Mouse (Mus musculus): ENCODE data around the gene Sult2b1.

Gene Sult2b1

GRCm38 (mm10) chr7:45711316-45712021 is 73.0 kb downstream of the Sult2b1 start:
- in situ Hi-C loops (cut with MboI): no loop called here

GRCm38 (mm10) chr7:45710477-45711191 is 73.8 kb downstream of the Sult2b1 start:
- in situ Hi-C loops (cut with MboI): no loop called here

- in situ Hi-C loops (cut with MboI): no loop called here
Observed at GRCm38 (mm10) chr7:45709677-45710355, 74.7 kb downstream of the Sult2b1 start.

GRCm38 (mm10) chr7:45709036-45709435 is 75.4 kb downstream of the Sult2b1 start:
- in situ Hi-C loops (cut with MboI): no loop called here

- in situ Hi-C loops (cut with MboI): no loop called here
Observed at GRCm38 (mm10) chr7:45708221-45708761, 76.2 kb downstream of the Sult2b1 start.

GRCm38 (mm10) chr7:45707375-45707967 is 77.0 kb downstream of the Sult2b1 start:
- in situ Hi-C loops (cut with MboI): no loop called here

- in situ Hi-C loops (cut with MboI): no loop called here
Observed at GRCm38 (mm10) chr7:45706721-45707241, 77.7 kb downstream of the Sult2b1 start.

- in situ Hi-C loops (cut with MboI): no loop called here
Observed at GRCm38 (mm10) chr7:45705873-45706281, 78.6 kb downstream of the Sult2b1 start.

- in situ Hi-C loops (cut with MboI): no loop called here
Observed at GRCm38 (mm10) chr7:45705443-45705864, 79.0 kb downstream of the Sult2b1 start.

GRCm38 (mm10) chr7:45704730-45705442 is 79.6 kb downstream of the Sult2b1 start, which contains the start of gene Dbp:
TSS of gene Dbp (plus strand) at chr7:45705088.
- in situ Hi-C loops (cut with MboI): no loop called here

- in situ Hi-C loops (cut with MboI): no loop called here
Observed at GRCm38 (mm10) chr7:45704046-45704559, 80.4 kb downstream of the Sult2b1 start.

- in situ Hi-C loops (cut with MboI): no loop called here
Observed at GRCm38 (mm10) chr7:45703521-45704033, 80.9 kb downstream of the Sult2b1 start.

- in situ Hi-C loops (cut with MboI): no loop called here
Observed at GRCm38 (mm10) chr7:45702809-45703520, 81.5 kb downstream of the Sult2b1 start.

- in situ Hi-C loops (cut with MboI): no loop called here
Observed at GRCm38 (mm10) chr7:45702316-45702715, 82.2 kb downstream of the Sult2b1 start.

GRCm38 (mm10) chr7:45701607-45702006 is 82.9 kb downstream of the Sult2b1 start:
- in situ Hi-C loops (cut with MboI): no loop called here

- in situ Hi-C loops (cut with MboI): no loop called here
Observed at GRCm38 (mm10) chr7:45701072-45701471, 83.4 kb downstream of the Sult2b1 start.

- in situ Hi-C loops (cut with MboI): no loop called here
Observed at GRCm38 (mm10) chr7:45700301-45701015, 84.0 kb downstream of the Sult2b1 start.

GRCm38 (mm10) chr7:45699523-45700141 is 84.8 kb downstream of the Sult2b1 start, which contains the start of gene Car11:
TSS of gene Car11 (plus strand) at chr7:45699843.
- in situ Hi-C loops (cut with MboI): no loop called here

GRCm38 (mm10) chr7:45697894-45698293 is 86.6 kb downstream of the Sult2b1 start:
- in situ Hi-C loops (cut with MboI): no loop called here

Measured in mature B cell (primary cell).